Mouse (Mus musculus): ENCODE results near the gene Plin4.

Gene Plin4

DNA sequence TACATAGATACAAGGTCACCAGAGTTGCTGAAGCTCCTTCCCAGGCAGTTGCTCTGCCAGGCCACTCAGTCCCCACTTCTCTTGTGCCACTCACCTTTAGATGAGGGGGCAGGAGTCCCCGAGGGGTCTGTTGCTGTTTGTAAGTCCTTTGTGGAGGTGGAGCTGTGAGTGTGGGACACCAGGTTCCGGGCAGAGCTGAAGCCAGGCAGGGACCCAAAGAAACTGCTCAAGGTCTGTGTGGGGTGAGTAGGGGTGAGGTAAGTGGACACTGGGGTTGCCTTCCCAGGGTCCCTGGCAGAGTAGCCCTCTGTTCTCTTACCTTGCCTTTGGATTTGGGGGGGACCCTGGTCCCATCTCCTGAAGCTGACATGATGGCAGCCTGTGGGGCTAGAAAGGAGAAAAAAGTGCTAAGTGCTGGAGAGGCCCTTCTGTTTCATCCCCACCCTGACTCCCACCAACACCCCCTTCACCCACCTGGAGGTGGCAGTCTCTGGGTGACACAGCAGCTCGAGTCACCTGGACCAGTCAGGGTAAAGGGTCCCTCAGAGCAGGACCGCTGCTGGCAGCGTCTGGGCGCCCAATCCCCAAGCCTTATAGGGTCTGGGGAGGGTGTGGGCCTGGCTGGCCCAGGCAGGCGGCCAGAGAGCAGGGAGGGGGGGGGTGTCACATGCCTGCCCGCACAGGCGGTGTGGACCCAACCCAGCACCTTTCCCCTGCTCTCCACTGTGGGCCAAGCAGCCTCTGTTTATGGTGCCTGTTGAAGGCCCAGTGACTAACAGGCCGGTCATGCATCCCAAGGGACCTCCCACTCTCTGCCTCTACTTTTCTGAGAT, at the start of gene Plin4:
Gene Plin4, minus strand, starts transcription at position 585 of the 833 bp plus-strand sequence.
- no peak for DNase-seq

DNA sequence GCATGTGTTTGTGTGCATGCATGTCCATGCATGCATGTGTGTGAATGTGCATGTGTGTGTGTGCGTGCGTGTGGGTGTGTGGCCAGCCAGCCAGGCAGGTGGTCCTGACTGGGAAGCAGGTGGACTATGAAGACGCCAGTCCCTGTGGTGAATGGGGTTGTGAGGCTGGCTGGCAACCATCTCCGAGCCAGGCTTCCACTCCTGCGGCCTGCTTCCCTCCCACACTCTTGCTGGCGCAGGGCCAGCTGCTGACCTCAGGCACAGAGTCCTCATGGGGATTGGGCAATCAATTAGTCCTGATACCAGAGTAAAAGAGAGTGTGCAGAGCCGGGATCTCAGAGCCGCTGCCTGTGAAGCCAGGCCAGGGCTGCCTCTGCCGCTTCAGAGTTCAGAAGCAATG, 44.0 kb upstream of the Plin4 start:
- DNase-seq: peak; percentile 52 to 67

GRCm38 (mm10) chr17:56149897-56150296, 40.3 kb upstream of the Plin4 start:
- DNase-seq: no peak

GRCm38 (mm10) chr17:56148790-56149618, 39.4 kb upstream of the Plin4 start:
- DNase-seq: no peak

DNA sequence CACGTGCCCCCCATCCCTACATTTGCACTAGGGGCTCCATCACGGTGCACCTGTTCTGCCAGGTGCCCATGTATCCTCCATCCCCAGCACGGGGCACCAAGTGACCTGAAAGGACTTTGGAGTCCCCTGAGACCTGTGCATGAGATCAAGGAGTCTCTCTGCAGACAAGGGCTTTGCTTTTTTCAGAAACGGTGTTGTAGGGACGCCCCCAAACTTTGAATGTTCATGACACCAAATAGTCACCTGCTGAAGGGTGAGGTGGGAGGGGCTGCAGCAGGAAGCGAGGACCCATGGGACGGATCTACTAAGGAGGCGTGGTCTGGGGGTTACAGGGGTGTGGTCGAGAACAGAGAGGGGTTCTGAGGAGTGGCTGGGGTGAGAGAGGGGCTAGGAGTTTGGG, 38.7 kb upstream of the Plin4 start:
- DNase-seq: no peak

- no peak for DNase-seq
Observed at GRCm38 (mm10) chr17:56147420-56147819, 37.8 kb upstream of the Plin4 start.

- no peak for DNase-seq
Observed at GRCm38 (mm10) chr17:56146131-56146530, 36.5 kb upstream of the Plin4 start.

DNA sequence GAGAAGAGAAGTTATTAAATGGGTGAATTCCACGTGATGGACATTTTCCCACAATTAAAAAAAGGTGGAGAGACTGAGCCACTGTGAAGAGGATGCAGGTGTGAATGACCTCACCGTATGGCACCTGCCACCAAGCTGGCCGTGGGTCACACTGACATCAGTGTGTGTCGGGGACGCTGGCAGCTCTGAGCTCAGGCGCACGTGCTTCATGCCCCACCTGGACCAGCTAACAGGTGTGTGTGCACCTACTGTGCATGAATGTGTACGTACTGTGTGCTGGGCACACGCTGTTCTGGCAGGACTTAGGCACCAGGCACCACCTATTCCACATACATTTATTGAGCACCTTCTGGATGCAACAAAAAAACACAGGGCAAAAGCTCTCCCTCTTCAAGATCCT, 34.9 kb upstream of the Plin4 start:
- no peak for DNase-seq

DNA sequence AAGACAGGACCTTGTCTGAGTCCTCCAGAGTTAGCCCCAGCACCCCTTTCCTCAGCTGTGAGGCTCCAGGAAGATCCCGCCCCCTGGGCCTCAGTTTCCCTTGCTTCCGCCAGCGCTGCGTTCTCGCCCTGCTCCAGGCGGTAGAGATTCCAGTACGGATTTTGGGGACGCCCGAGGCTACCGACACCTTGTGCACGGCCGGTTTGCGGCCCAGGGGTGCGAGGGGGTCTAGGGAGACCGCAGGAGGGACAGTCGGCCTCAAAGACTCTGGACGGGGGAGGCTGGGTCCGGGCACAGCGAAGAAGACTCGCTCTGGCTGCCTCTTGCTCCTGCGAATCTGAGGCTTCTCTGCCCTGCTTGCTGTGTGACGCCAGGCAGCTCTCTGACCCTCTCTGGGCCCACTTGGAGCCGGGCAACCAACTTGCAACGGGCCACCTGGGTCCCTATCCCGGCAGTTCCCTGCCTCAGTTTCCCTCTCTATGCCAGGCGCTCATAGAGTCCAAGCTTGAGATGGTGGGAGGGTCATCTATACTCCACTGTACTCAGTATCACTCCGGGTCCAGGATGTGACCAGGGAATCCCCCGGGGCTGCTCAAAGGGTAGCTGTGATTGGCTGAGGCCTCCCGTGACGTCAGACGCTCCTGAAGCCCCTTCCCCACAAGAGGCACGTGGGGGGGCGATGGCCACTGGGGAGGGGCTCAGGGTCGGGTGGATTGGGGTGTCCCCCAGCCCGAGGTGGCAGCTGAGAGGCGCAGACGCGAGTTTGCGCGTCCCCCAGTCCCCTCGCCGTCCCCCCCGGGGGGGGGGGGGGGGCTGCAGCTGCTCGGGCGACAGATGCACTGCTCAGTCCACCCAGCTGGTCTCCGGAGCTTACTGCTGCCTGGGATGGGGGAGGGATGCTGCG, 32.4 kb upstream of the Plin4 start:
- DNase-seq: peak; percentile 84 to 89

- peak; percentile 90 to 93 for DNase-seq
Observed at GRCm38 (mm10) chr17:56139858-56140595, 30.4 kb upstream of the Plin4 start, which contains the start of gene Sema6b. Gene Sema6b, minus strand, starts transcription at chr17:56140343.

DNA sequence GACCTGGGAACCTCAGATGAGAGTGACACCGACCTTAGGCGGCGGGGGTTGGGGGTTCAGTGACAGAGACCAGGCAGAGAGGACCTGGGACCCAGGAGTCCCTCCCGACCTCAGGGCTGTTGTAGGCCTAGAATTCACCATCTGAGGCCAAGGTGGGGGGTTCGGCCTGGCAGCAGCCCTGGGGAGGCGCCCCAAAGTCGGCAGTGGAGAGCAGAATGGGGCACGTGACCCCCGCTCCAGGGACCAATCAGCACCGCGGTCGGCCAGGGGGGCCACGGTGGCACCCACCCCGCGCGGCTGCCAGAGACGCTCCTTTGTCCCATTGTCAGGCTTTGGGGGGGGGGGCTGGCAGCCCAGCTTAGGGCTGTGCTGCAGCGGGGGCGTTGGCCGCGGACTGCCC, 29.8 kb upstream of the Plin4 start:
- peak; percentile 50 to 66 for DNase-seq

DNA sequence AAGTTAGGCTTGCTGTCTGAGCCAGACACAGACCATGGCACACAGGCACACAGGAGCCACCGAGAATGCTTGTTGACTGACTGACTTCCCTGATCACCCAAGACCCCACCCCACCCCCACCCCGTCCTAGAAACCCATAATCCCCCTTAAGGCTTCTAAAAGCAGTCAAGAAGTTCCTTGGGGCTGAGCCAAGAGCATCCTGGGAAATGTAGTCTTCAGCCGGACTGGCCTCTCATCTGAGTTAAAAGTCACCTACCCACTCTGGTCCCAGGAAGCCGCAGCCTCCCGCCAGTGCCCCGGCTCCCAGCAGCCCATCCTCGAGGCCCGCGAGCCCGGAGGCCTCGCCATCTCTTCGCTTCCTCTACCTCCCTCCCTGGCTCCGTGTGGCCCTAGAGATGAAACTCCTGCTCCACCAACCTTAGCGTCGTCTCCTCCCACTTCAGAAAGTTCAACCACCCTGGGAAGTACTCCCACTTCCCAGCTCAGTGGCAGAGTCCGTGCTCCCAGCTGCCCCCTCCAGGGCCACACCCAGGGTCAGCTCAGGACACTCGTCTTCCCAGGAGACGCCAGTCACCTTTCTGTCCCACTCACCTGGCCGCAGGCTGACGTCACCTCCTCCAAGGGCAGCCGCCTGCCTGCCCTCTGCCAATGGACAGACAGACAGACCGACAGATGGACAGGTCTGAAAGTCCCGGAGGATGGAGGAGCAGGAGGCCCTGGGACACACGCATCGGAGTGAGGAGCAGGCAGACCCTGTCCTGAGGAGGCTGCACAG, 28.4 kb upstream of the Plin4 start:
- DNase-seq: peak in 1 of 2 experiments; percentile 57

GRCm38 (mm10) chr17:56136558-56136957, 27.0 kb upstream of the Plin4 start:
- no peak for DNase-seq

DNA sequence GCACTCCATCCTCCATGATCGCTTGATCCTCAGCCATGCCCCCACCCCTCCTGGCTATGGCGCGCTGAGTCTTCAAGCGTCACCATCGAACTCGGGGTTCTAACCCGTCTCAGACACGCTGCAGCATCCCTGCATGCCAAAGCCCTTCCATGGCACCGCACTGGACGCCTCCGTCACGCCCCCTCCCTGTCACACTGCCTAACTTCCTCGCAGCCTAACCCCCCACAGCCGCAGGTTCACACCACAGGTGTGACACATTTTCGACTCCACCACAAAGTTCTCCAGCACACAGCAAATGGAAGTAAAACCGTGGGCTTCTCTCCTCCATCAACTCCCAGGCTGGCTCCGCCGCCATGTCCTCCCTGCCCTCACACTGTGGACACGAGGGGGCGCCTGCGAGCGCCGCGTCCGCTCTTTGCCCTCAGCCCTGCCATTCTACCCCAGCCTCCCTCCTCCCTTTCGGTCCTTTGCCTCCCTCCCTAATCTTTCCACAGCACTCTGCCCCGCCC, 24.9 kb upstream of the Plin4 start:
- peak; percentile 62 to 82 for DNase-seq

- DNase-seq: no peak
Observed at GRCm38 (mm10) chr17:56133457-56134363, 24.1 kb upstream of the Plin4 start.

DNA sequence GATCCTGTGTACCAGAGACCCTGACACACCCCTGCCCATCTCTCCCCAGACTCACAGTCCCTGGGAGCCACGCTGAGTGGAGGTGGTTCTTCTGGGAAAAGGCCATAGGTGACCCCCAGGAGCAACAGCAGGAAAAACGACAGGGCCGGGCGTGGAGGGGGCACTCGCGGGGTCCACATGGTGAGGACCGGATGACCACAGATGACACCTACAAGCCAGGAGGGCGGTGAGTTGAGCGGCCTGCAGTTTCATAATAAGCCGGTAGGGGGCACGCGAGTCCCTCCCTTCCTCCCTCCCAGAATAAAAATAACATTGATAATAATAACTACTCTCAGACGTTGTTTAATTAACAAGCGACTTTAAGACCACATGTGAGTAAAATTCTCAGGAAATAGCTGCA, 23.1 kb upstream of the Plin4 start:
- peak; percentile 79 to 84 for DNase-seq

GRCm38 (mm10) chr17:56131814-56132213, 22.2 kb upstream of the Plin4 start:
- peak; percentile 80 to 87 for DNase-seq

- no peak for DNase-seq
Observed at GRCm38 (mm10) chr17:56131136-56131535, 21.5 kb upstream of the Plin4 start.

DNA sequence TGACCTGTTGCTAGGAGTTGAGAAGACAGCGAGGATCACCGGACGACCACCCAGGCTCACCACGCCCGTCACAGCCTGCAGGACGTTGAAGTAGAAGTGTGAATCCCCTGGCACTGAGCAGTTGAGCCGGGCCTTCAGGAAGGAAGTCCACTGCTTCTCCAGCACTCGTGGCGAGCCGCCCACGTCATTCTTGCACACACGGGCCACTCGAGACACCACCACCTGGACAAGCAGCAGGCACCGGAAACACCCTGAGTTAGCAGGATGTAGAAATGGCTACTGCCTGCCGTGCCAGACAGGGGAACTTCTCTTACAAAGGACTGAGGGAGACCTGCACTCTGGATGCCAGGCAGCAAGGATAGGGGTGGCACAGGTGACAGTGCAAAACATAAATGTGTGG, 18.6 kb upstream of the Plin4 start:
- DNase-seq: peak; percentile 58 to 67

GRCm38 (mm10) chr17:56126175-56126574, 16.6 kb upstream of the Plin4 start:
- no peak for DNase-seq

Data from cerebellum, postnatal 25 days (tissue).